Mouse (Mus musculus) lung, adult 2 months (tissue): ENCODE measurements at regions not wholly inside any gene's neighbourhood (a gene's known extent, or its start where the extent isn't known, plus 50 kb on each side); places are given as distances from the start of the nearest gene placed in this dataset.

Experiments used
- CTCF ChIP-seq: fragments of 200-500 bp; IDR thresholded peaks from 2 replicates; pipeline ENCODE4 v1.5.1; 2011; ENCODE audit warnings: mild to moderate bottlenecking, low read length, control low read depth; ENCODE audit not compliant: insufficient read depth
- POLR2A ChIP-seq: fragments of 200-500 bp; IDR thresholded peaks from 2 replicates; pipeline ENCODE4 v1.6.1; 2011; ENCODE audit warnings: low read depth, mild to moderate bottlenecking, control low read depth, low read length, borderline replicate concordance; ENCODE audit errors: extremely low read depth

DNA sequence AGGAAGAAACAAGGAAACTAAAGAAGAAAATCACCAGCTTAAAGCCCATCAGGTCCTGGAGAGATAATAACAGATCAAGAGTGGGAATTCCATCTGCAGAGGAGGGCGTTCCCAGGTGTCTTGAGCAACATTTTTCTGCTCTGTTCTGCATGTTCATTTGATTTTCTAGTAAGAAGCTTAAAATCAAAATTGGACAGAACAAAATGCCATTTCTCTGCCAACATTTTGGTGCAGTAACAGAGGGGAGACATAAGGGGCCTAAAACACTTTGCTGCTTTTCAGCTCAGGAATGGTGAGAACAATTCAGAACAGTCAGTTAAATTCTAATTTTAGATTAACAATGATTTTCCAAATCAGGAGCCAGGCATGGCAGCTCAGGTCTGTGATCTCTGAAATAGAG is 1056.8 kb downstream of the Slc16a7 start:
- no peak for TF ChIP-seq POLR2A
- TF ChIP-seq CTCF: no peak
